Mouse (Mus musculus) naive thymus-derived CD4-positive, alpha-beta T cell, adult 2 months (primary cell): ENCODE measurements at regions not wholly inside any gene's neighbourhood (a gene's known extent, or its start where the extent isn't known, plus 50 kb on each side); places are given as distances from the start of the nearest gene placed in this dataset.

Experiments
- DNase-seq: peaks from one replicate; pipeline ENCODE4 v3.0.0-alpha.2; 2011; ENCODE audit warnings: low read depth

GRCm38 (mm10) chr11:89247991-89248390 lies 54.1 kb downstream of the Nog start:
- no peak for DNase-seq

- no peak for DNase-seq
Observed at GRCm38 (mm10) chr11:89243370-89243769, 58.8 kb downstream of the Nog start.

- no peak for DNase-seq
Observed at GRCm38 (mm10) chr11:89242130-89242529, 60.0 kb downstream of the Nog start.

- DNase-seq, result no peak
Observed at GRCm38 (mm10) chr11:89239891-89240290, 62.2 kb downstream of the Nog start.

GRCm38 (mm10) chr11:89236904-89237303 lies 65.2 kb downstream of the Nog start:
- no peak for DNase-seq

GRCm38 (mm10) chr11:89232884-89233480 lies 69.2 kb downstream of the Nog start:
- no peak for DNase-seq

- no peak for DNase-seq
Observed at GRCm38 (mm10) chr11:89229726-89230125, 72.4 kb downstream of the Nog start.

GRCm38 (mm10) chr11:89213204-89213603 lies 88.9 kb downstream of the Nog start:
- DNase-seq, result no peak

- no peak for DNase-seq
Observed at GRCm38 (mm10) chr11:89209531-89209950, 92.6 kb downstream of the Nog start.

GRCm38 (mm10) chr11:89209072-89209471 lies 93.1 kb downstream of the Nog start:
- DNase-seq, result no peak

- no peak for DNase-seq
Observed at GRCm38 (mm10) chr11:89206788-89207187, 95.3 kb downstream of the Nog start.

GRCm38 (mm10) chr11:89204948-89205545 lies 97.1 kb downstream of the Nog start:
- no peak for DNase-seq

GRCm38 (mm10) chr11:89200458-89200857 lies 101.7 kb downstream of the Nog start:
- DNase-seq, result no peak

- no peak for DNase-seq
Observed at GRCm38 (mm10) chr11:89192815-89193214, 109.3 kb downstream of the Nog start.

- DNase-seq, result no peak
Observed at GRCm38 (mm10) chr11:89186911-89187621, 113.4 kb downstream of the Gm525 start.

- no peak for DNase-seq
Observed at GRCm38 (mm10) chr11:89185862-89186261, 112.2 kb downstream of the Gm525 start.

- DNase-seq, result no peak
Observed at GRCm38 (mm10) chr11:89181471-89181870, 107.8 kb downstream of the Gm525 start.

- DNase-seq, result no peak
Observed at GRCm38 (mm10) chr11:89178436-89178835, 104.8 kb downstream of the Gm525 start.

- no peak for DNase-seq
Observed at GRCm38 (mm10) chr11:89175511-89175910, 101.9 kb downstream of the Gm525 start.

GRCm38 (mm10) chr11:89174967-89175366 lies 101.3 kb downstream of the Gm525 start:
- no peak for DNase-seq

- peak; percentile 76 for DNase-seq
Observed at GRCm38 (mm10) chr11:89165278-89165677, 91.6 kb downstream of the Gm525 start.

- DNase-seq, result no peak
Observed at GRCm38 (mm10) chr11:89153466-89154406, 80.1 kb downstream of the Gm525 start.
